Mouse (Mus musculus) CH12.LX (cell line): ENCODE results near the gene Snx8.

Source experiments
- CTCF ChIP-seq, 2 experiments: IDR thresholded peaks in 1 of 2; conservative IDR thresholded peaks in 1 of 2; 2 replicates each; pipeline ENCODE4 v1.5.1; 2011 to 2012; ENCODE audit warnings: low read depth in 2 of 2, low read length in 2 of 2, improper control_type of control experiment in 1 of 2, inconsistent platforms in 1 of 2, mild to moderate bottlenecking in 1 of 2, moderate library complexity in 1 of 2
- ELF1 ChIP-seq: IDR thresholded peaks from 2 replicates; pipeline ENCODE4 v1.6.1; 2014; ENCODE audit warnings: low read depth, mild to moderate bottlenecking, inconsistent platforms, low read length, improper control_type of control experiment
- EP300 ChIP-seq: IDR thresholded peaks from 2 replicates; pipeline ENCODE4 v1.6.1; 2011; ENCODE audit warnings: low read length, improper control_type of control experiment
- ETS1 ChIP-seq: conservative IDR thresholded peaks from 2 replicates; pipeline ENCODE4 v1.6.1; 2012; ENCODE audit warnings: low read depth, mild to moderate bottlenecking, inconsistent platforms, low read length, improper control_type of control experiment, moderate library complexity
- KAT2A ChIP-seq: IDR thresholded peaks from 2 replicates; pipeline ENCODE4 v1.6.1; 2012; ENCODE audit warnings: low read length, improper control_type of control experiment, inconsistent platforms; ENCODE audit not compliant: insufficient replicate concordance
- MAX ChIP-seq: IDR thresholded peaks from 2 replicates; pipeline ENCODE4 v1.6.1; 2011; ENCODE audit warnings: low read length, improper control_type of control experiment
- MAZ ChIP-seq: IDR thresholded peaks from 2 replicates; pipeline ENCODE4 v1.6.1; 2012; ENCODE audit warnings: low read depth, mild to moderate bottlenecking, inconsistent platforms, low read length, improper control_type of control experiment, moderate library complexity
- POLR2A ChIP-seq: IDR thresholded peaks from 2 replicates; pipeline ENCODE4 v1.6.1; 2011; ENCODE audit warnings: low read depth, mild to moderate bottlenecking, improper control_type of control experiment, low read length
- POLR2AphosphoS2 ChIP-seq: IDR thresholded peaks from 2 replicates; pipeline ENCODE4 v1.6.1; 2011; ENCODE audit warnings: low read depth, low read length, improper control_type of control experiment
- RAD21 ChIP-seq: IDR thresholded peaks from 2 replicates; pipeline ENCODE4 v1.6.1; 2011; ENCODE audit warnings: low read depth, mild to moderate bottlenecking, low read length, improper control_type of control experiment, moderate library complexity
- TCF12 ChIP-seq: IDR thresholded peaks from 2 replicates; pipeline ENCODE4 v1.6.1; 2014; ENCODE audit warnings: low read depth, mild to moderate bottlenecking, inconsistent platforms, low read length, improper control_type of control experiment
- UBTF ChIP-seq: IDR thresholded peaks from 2 replicates; pipeline ENCODE4 v1.6.1; 2012; ENCODE audit warnings: low read depth, mild to moderate bottlenecking, inconsistent platforms, low read length, improper control_type of control experiment, moderate library complexity
- USF1 ChIP-seq: IDR thresholded peaks from 2 replicates; pipeline ENCODE4 v1.6.1; 2014; ENCODE audit warnings: low read depth, mild to moderate bottlenecking, inconsistent platforms, low read length, improper control_type of control experiment

- no peak for TF ChIP-seq POLR2A
- TF ChIP-seq EP300 = no peak
- TF ChIP-seq CTCF (conservative IDR thresholded peaks at IDR 0.05 in 1 of 2, IDR thresholded peaks at IDR 0.05 in 1 of 2; ENCODE audit: low read depth in 2 of 2, low read length in 2 of 2) = no peak
- no peak for TF ChIP-seq USF1
- no peak for TF ChIP-seq ETS1
- no peak for TF ChIP-seq POLR2AphosphoS2
- TF ChIP-seq MAZ = no peak
- TF ChIP-seq TCF12 = no peak
- no peak for TF ChIP-seq UBTF
- no peak for TF ChIP-seq ELF1
- no peak for TF ChIP-seq KAT2A
- TF ChIP-seq MAX = no peak
- no peak for TF ChIP-seq RAD21
Measured at GRCm38 (mm10) chr5:140364415-140364814, 24.6 kb downstream of the Snx8 start.
